Comparison of ENCODE assay signal across 28 mouse cellular contexts in genomic region chr3:51825530-51825929, GRCm38 (mm10).
A peak's percentile ranks its signal among the peaks of the same experiment; 100 is the strongest.
DNase-seq lines count a peak whose midpoint lies in the region; ATAC-seq and TF ChIP-seq lines count a peak whose summit lies in the region.
"Had no signal": no experiment of that assay in that cellular context is flagged by ENCODE, and none has a peak within 500 bp of the region (broad histone marks: within the 10 kb centered on the region; RNA-seq: fewer than 3 reads in every experiment).

No protein-coding gene starts in this region.

- no peaks in the 10 kb centered on the region for H3K4me1 ChIP-seq in intestine, embryonic 15.5 days (replicated peaks)
- 0 out of 2 replicates have a peak, but pooled peaks cover 7% of the 10 kb centered on the region for H3K4me1 ChIP-seq in intestine, embryonic 16.5 days (ENCODE audit: control insufficient read depth, insufficient read depth, low read length)
- no peaks in the 10 kb centered on the region for H3K4me1 ChIP-seq in midbrain, embryonic 14.5 days (ENCODE audit: control insufficient read depth, insufficient read depth, low read length)
- H3K4me1 ChIP-seq in midbrain, embryonic 15.5 days = no peaks in the 10 kb centered on the region
- no peaks in the 10 kb centered on the region for H3K4me1 ChIP-seq in limb, embryonic 14.5 days (ENCODE audit: control insufficient read depth, insufficient read depth, low read length)
- no peaks in the 10 kb centered on the region for H3K4me1 ChIP-seq in stomach, embryonic 15.5 days
- H3K4me1 ChIP-seq: embryonic facial prominence, embryonic 15.5 days; forebrain, embryonic 15.5 days; liver, embryonic 13.5 days; neural tube, embryonic 12.5 days had no signal

- no peak for TF ChIP-seq POLR2A in limb, embryonic 14.5 days (IDR thresholded peaks at IDR 0.05; ENCODE audit: borderline replicate concordance, extremely low read depth, insufficient read depth, insufficient read length)

- no peak for DNase-seq in midbrain, embryonic 14.5 days
- peak; percentile 21 for DNase-seq in limb, embryonic 14.5 days (ENCODE audit: low spot score)
- no peak for DNase-seq in cerebellum, postnatal 25 days
- DNase-seq: adrenal gland, adult 2 months; B cell, adult 2 months; cerebellum, adult 11-12 months; cerebellum, postnatal 10 days; heart, adult 18-20 months; heart, postnatal 14 days; kidney, adult 9 months; kidney, postnatal 14 days; liver, embryonic 13.5 days; right cerebral cortex, adult 18-20 months; right cerebral cortex, postnatal 4 days had no signal

- no peak overlapping the region for H3K9ac ChIP-seq in intestine, embryonic 15.5 days
- H3K9ac ChIP-seq in intestine, embryonic 16.5 days (ENCODE audit: low read depth, low read length) = no peak overlapping the region; the same call in 1 of the 2 replicates
- no peak overlapping the region for H3K9ac ChIP-seq in midbrain, embryonic 14.5 days (replicated peaks; ENCODE audit: low read length)
- no peak overlapping the region for H3K9ac ChIP-seq in midbrain, embryonic 15.5 days
- no peak overlapping the region for H3K9ac ChIP-seq in limb, embryonic 14.5 days (ENCODE audit: low read depth, low read length, severe bottlenecking)
- no peak overlapping the region for H3K9ac ChIP-seq in stomach, embryonic 15.5 days
- H3K9ac ChIP-seq: embryonic facial prominence, embryonic 15.5 days; forebrain, embryonic 15.5 days; heart, embryonic 13.5 days; hindbrain, embryonic 15.5 days; liver, embryonic 13.5 days; neural tube, embryonic 12.5 days had no signal

- no peak overlapping the region for H3K27ac ChIP-seq in intestine, embryonic 15.5 days
- no peak overlapping the region for H3K27ac ChIP-seq in intestine, embryonic 16.5 days (ENCODE audit: low read length)
- H3K27ac ChIP-seq in midbrain, embryonic 14.5 days (replicated peaks; ENCODE audit: low read depth, low read length) = 0 out of 2 replicates have a peak overlapping the region, but pooled peaks have one; percentile 20
- H3K27ac ChIP-seq in midbrain, embryonic 15.5 days = no peak overlapping the region
- H3K27ac ChIP-seq in limb, embryonic 14.5 days (replicated peaks; ENCODE audit: low read depth, low read length) = no peak overlapping the region
- H3K27ac ChIP-seq in stomach, embryonic 15.5 days = 0 out of 2 replicates have a peak overlapping the region, but pooled peaks have one; percentile 8
- H3K27ac ChIP-seq: embryonic facial prominence, embryonic 15.5 days; forebrain, embryonic 15.5 days; heart, embryonic 13.5 days; hindbrain, embryonic 15.5 days; layer of hippocampus, adult 2 months; liver, embryonic 13.5 days; midbrain, embryonic 10.5 days; neural tube, embryonic 12.5 days had no signal

- no peaks in the 10 kb centered on the region for H3K27me3 ChIP-seq in intestine, embryonic 15.5 days (replicated peaks)
- H3K27me3 ChIP-seq in intestine, embryonic 16.5 days (replicated peaks; ENCODE audit: control insufficient read depth, insufficient read depth, low read length) = no peaks in the 10 kb centered on the region
- H3K27me3 ChIP-seq in midbrain, embryonic 14.5 days (ENCODE audit: control insufficient read depth, insufficient read depth, low read length) = no peaks in the 10 kb centered on the region
- H3K27me3 ChIP-seq in midbrain, embryonic 15.5 days (replicated peaks) = no peaks in the 10 kb centered on the region
- no peaks in the 10 kb centered on the region for H3K27me3 ChIP-seq in limb, embryonic 14.5 days (ENCODE audit: control insufficient read depth, insufficient read depth, low read length)
- no peaks in the 10 kb centered on the region for H3K27me3 ChIP-seq in stomach, embryonic 15.5 days (replicated peaks)
- H3K27me3 ChIP-seq: CH12.LX; embryonic facial prominence, embryonic 15.5 days; forebrain, embryonic 15.5 days; heart, embryonic 13.5 days; hindbrain, embryonic 15.5 days; liver, embryonic 13.5 days; neural tube, embryonic 12.5 days had no signal

- peak; percentile 40; the same call in 1 of the 2 replicates for ATAC-seq in intestine, embryonic 15.5 days
- no peak for ATAC-seq in intestine, embryonic 16.5 days
- no peak for ATAC-seq in midbrain, embryonic 14.5 days (ENCODE audit: low FRiP score, low TSS enrichment)
- ATAC-seq in midbrain, embryonic 15.5 days (replicated peaks) = no peak
- ATAC-seq in limb, embryonic 14.5 days (ENCODE audit: low FRiP score, low read depth) = no peak
- peak; percentile 65; the same call in 1 of the 2 replicates for ATAC-seq in stomach, embryonic 15.5 days (ENCODE audit: insufficient read depth, low FRiP score, low read depth)
- ATAC-seq: forebrain, embryonic 15.5 days; lung, postnatal 0 days had no signal

- no peak overlapping the region for H3K4me2 ChIP-seq in intestine, embryonic 15.5 days (replicated peaks)
- H3K4me2 ChIP-seq in intestine, embryonic 16.5 days (ENCODE audit: low read depth, low read length) = no peak overlapping the region
- no peak overlapping the region for H3K4me2 ChIP-seq in midbrain, embryonic 14.5 days (ENCODE audit: low read length)
- H3K4me2 ChIP-seq in midbrain, embryonic 15.5 days = no peak overlapping the region
- H3K4me2 ChIP-seq in limb, embryonic 14.5 days (replicated peaks; ENCODE audit: low read depth, low read length, severe bottlenecking) = no peak overlapping the region
- 0 out of 2 replicates have a peak overlapping the region, but pooled peaks have one; percentile 14 for H3K4me2 ChIP-seq in stomach, embryonic 15.5 days
- H3K4me2 ChIP-seq: embryonic facial prominence, embryonic 15.5 days; forebrain, embryonic 15.5 days; heart, embryonic 13.5 days; hindbrain, embryonic 15.5 days; liver, embryonic 13.5 days; neural tube, embryonic 12.5 days had no signal

- H3K9me3 ChIP-seq in intestine, embryonic 15.5 days = no peaks in the 10 kb centered on the region
- no peaks in the 10 kb centered on the region for H3K9me3 ChIP-seq in intestine, embryonic 16.5 days (ENCODE audit: control insufficient read depth, low read length)
- 0 out of 2 replicates have a peak, but pooled peaks cover 3% of the 10 kb centered on the region for H3K9me3 ChIP-seq in midbrain, embryonic 14.5 days (ENCODE audit: control insufficient read depth, low read length)
- no peaks in the 10 kb centered on the region for H3K9me3 ChIP-seq in midbrain, embryonic 15.5 days
- no peaks in the 10 kb centered on the region for H3K9me3 ChIP-seq in limb, embryonic 14.5 days (ENCODE audit: control insufficient read depth, low read length)
- no peaks in the 10 kb centered on the region for H3K9me3 ChIP-seq in stomach, embryonic 15.5 days
- H3K9me3 ChIP-seq: embryonic facial prominence, embryonic 15.5 days; forebrain, embryonic 15.5 days; G1E; heart, embryonic 13.5 days; hindbrain, embryonic 15.5 days; liver, embryonic 13.5 days; midbrain, embryonic 10.5 days; neural tube, embryonic 12.5 days had no signal

- H3K4me3 ChIP-seq in intestine, embryonic 15.5 days (replicated peaks) = no peak overlapping the region
- no peak overlapping the region for H3K4me3 ChIP-seq in intestine, embryonic 16.5 days (ENCODE audit: low read length)
- H3K4me3 ChIP-seq in midbrain, embryonic 14.5 days (replicated peaks; ENCODE audit: low read depth, low read length) = no peak overlapping the region
- H3K4me3 ChIP-seq in midbrain, embryonic 15.5 days = no peak overlapping the region
- H3K4me3 ChIP-seq in limb, embryonic 14.5 days (replicated peaks; ENCODE audit: low read length) = no peak overlapping the region
- no peak overlapping the region for H3K4me3 ChIP-seq in stomach, embryonic 15.5 days (replicated peaks)
- H3K4me3 ChIP-seq: embryonic facial prominence, embryonic 15.5 days; forebrain, embryonic 15.5 days; heart, embryonic 13.5 days; hindbrain, embryonic 15.5 days; layer of hippocampus, adult 2 months; liver, embryonic 13.5 days; midbrain, embryonic 10.5 days; neural tube, embryonic 12.5 days had no signal

- H3K36me3 ChIP-seq in intestine, embryonic 15.5 days = no peaks in the 10 kb centered on the region
- no peaks in the 10 kb centered on the region for H3K36me3 ChIP-seq in intestine, embryonic 16.5 days (ENCODE audit: control insufficient read depth, insufficient read depth, low read length)
- H3K36me3 ChIP-seq in midbrain, embryonic 14.5 days (ENCODE audit: control insufficient read depth, insufficient read depth, low read length) = no peaks in the 10 kb centered on the region
- no peaks in the 10 kb centered on the region for H3K36me3 ChIP-seq in midbrain, embryonic 15.5 days (replicated peaks)
- no peaks in the 10 kb centered on the region for H3K36me3 ChIP-seq in limb, embryonic 14.5 days (ENCODE audit: control insufficient read depth, insufficient read depth, low read length)
- H3K36me3 ChIP-seq in stomach, embryonic 15.5 days = no peaks in the 10 kb centered on the region
- H3K36me3 ChIP-seq: embryonic facial prominence, embryonic 15.5 days; forebrain, embryonic 15.5 days; G1E; heart, embryonic 13.5 days; hindbrain, embryonic 15.5 days; liver, embryonic 13.5 days; neural tube, embryonic 12.5 days had no signal

- WGBS in intestine, embryonic 15.5 days = 46% methylated on average over 10 of the region's 10 CpGs
- WGBS in intestine, embryonic 16.5 days = 50% methylated on average over 10 of the region's 10 CpGs
- WGBS in midbrain, embryonic 14.5 days = 80% methylated on average over 10 of the region's 10 CpGs
- WGBS in midbrain, embryonic 15.5 days = 71% methylated on average over 10 of the region's 10 CpGs
- 41% methylated on average over 10 of the region's 10 CpGs for WGBS in limb, embryonic 14.5 days
- 51% methylated on average over 10 of the region's 10 CpGs for WGBS in stomach, embryonic 15.5 days

Comparison
In these comparisons a context has a peak if more than half of its experiments do, and no peak if none do; other contexts are left out.
1. ATAC-seq: peak in intestine, embryonic 15.5 days (single experiment) and stomach, embryonic 15.5 days (single experiment); none in intestine, embryonic 16.5 days (single experiment), midbrain, embryonic 14.5 days (single experiment), midbrain, embryonic 15.5 days (single experiment) and limb, embryonic 14.5 days (single experiment).
2. H3K27ac ChIP-seq: peak in midbrain, embryonic 14.5 days (single experiment) and stomach, embryonic 15.5 days (single experiment); none in intestine, embryonic 15.5 days (single experiment), intestine, embryonic 16.5 days (single experiment), midbrain, embryonic 15.5 days (single experiment) and limb, embryonic 14.5 days (single experiment).